Mouse (Mus musculus): ENCODE results near the gene Acsm2. TPM values are rescaled to one million over a fixed set of nuclear protein-coding genes. Genes with fewer than 3 reads are reported as not detected.
"Not testable (repeated sequence)": the region's sequence is repeated elsewhere in the genome, so short reads cannot be mapped to it uniquely, and the experiment has no call there.

Gene Acsm2
- polyA plus RNA-seq, 1 experiment from 2014 or later = 0.15 TPM

GRCm38 (mm10) chr7:119550471-119551222 lies 3.5 kb upstream of the Acsm2 start:
- Histone ChIP-seq H3K9ac (replicated peaks) (no peak overlapping the region), H3K4me2 (ENCODE audit: low read depth, low read length) (no peak overlapping the region), H3K27ac (ENCODE audit: low read depth) (no peak overlapping the region), H3K4me1 (ENCODE audit: insufficient read depth) (no peaks in the 10 kb centered on the region), H3K4me3 (ENCODE audit: low read depth, low read length) (no peak overlapping the region), H3K27me3 (ENCODE audit: insufficient read depth, low read length) (no peaks in the 10 kb centered on the region), H3K36me3 (replicated peaks; ENCODE audit: insufficient read depth, low read length) (no peaks in the 10 kb centered on the region), H3K9me3 (ENCODE audit: low read length) (no peaks in the 10 kb centered on the region)
- DNase-seq = no peak
- no peak for TF ChIP-seq CTCF (IDR thresholded peaks at IDR 0.05; ENCODE audit: low read depth)
- TF ChIP-seq EP300 (IDR thresholded peaks at IDR 0.05; ENCODE audit: low read depth) = no peak
- no peak for ATAC-seq
- WGBS (ENCODE audit: insufficient replicate concordance) = 55% methylated on average over 3 of the region's 3 CpGs

GRCm38 (mm10) chr7:119559789-119560451 lies 5.8 kb downstream of the Acsm2 start:
- no peak for TF ChIP-seq CTCF (IDR thresholded peaks at IDR 0.05; ENCODE audit: low read depth)
- TF ChIP-seq EP300 (IDR thresholded peaks at IDR 0.05; ENCODE audit: low read depth) = no peak
- Histone ChIP-seq H3K36me3 (replicated peaks; ENCODE audit: insufficient read depth, low read length) (no peaks in the 10 kb centered on the region), H3K4me1 (ENCODE audit: insufficient read depth) (peaks cover 5% of the 10 kb centered on the region; the same call in 1 of the 2 replicates), H3K27me3 (ENCODE audit: insufficient read depth, low read length) (no peaks in the 10 kb centered on the region), H3K27ac (ENCODE audit: low read depth) (0 out of 2 replicates have a peak overlapping the region, but pooled peaks have one; percentile 55), H3K9ac (replicated peaks) (no peak overlapping the region), H3K4me2 (ENCODE audit: low read depth, low read length) (no peak overlapping the region), H3K9me3 (ENCODE audit: low read length) (no peaks in the 10 kb centered on the region), H3K4me3 (ENCODE audit: low read depth, low read length) (no peak overlapping the region)
- ATAC-seq (peak; percentile 59; the same call in 1 of the 2 replicates), DNase-seq (peak; percentile 30)
- WGBS (ENCODE audit: insufficient replicate concordance) = 62% methylated on average over 3 of the region's 3 CpGs

GRCm38 (mm10) chr7:119560452-119560835 lies 6.3 kb downstream of the Acsm2 start:
- Histone ChIP-seq H3K4me1 (ENCODE audit: insufficient read depth) (peaks cover 5% of the 10 kb centered on the region; the same call in 1 of the 2 replicates), H3K4me3 (ENCODE audit: low read depth, low read length) (no peak overlapping the region), H3K36me3 (replicated peaks; ENCODE audit: insufficient read depth, low read length) (no peaks in the 10 kb centered on the region), H3K4me2 (ENCODE audit: low read depth, low read length) (no peak overlapping the region), H3K9ac (replicated peaks) (no peak overlapping the region), H3K9me3 (ENCODE audit: low read length) (no peaks in the 10 kb centered on the region), H3K27me3 (ENCODE audit: insufficient read depth, low read length) (no peaks in the 10 kb centered on the region), H3K27ac (ENCODE audit: low read depth) (no peak overlapping the region)
- DNase-seq (no peak), ATAC-seq (no peak)
- TF ChIP-seq CTCF (IDR thresholded peaks at IDR 0.05; ENCODE audit: low read depth) = no peak
- TF ChIP-seq EP300 (IDR thresholded peaks at IDR 0.05; ENCODE audit: low read depth) = no peak
- WGBS (ENCODE audit: insufficient replicate concordance) = 70% methylated on average over 3 of the region's 3 CpGs

GRCm38 (mm10) chr7:119561441-119561840 lies 7.3 kb downstream of the Acsm2 start:
- H3K9me3 ChIP-seq (ENCODE audit: low read length) = no peaks in the 10 kb centered on the region
- ATAC-seq (no peak), DNase-seq (no peak)
- no peak overlapping the region for H3K4me2 ChIP-seq (ENCODE audit: low read depth, low read length)
- H3K9ac ChIP-seq (replicated peaks) = no peak overlapping the region
- 49% methylated on average over 4 of the region's 4 CpGs for WGBS (ENCODE audit: insufficient replicate concordance)
- H3K36me3 ChIP-seq (replicated peaks; ENCODE audit: insufficient read depth, low read length) = no peaks in the 10 kb centered on the region
- H3K4me1 ChIP-seq (ENCODE audit: insufficient read depth) = peaks cover 5% of the 10 kb centered on the region; the same call in 1 of the 2 replicates
- no peak overlapping the region for H3K27ac ChIP-seq (ENCODE audit: low read depth)
- no peaks in the 10 kb centered on the region for H3K27me3 ChIP-seq (ENCODE audit: insufficient read depth, low read length)
- no peak overlapping the region for H3K4me3 ChIP-seq (ENCODE audit: low read depth, low read length)
- no peak for TF ChIP-seq EP300 (IDR thresholded peaks at IDR 0.05; ENCODE audit: low read depth)
- TF ChIP-seq CTCF (IDR thresholded peaks at IDR 0.05; ENCODE audit: low read depth) = no peak

- 88% methylated on average over 2 of the region's 2 CpGs for WGBS (ENCODE audit: insufficient replicate concordance)
- H3K9me3 ChIP-seq (ENCODE audit: low read length); H3K4me2 ChIP-seq (ENCODE audit: low read depth, low read length); H3K36me3 ChIP-seq (replicated peaks; ENCODE audit: insufficient read depth, low read length); H3K9ac ChIP-seq (replicated peaks); ATAC-seq; H3K27me3 ChIP-seq (ENCODE audit: insufficient read depth, low read length); DNase-seq; H3K27ac ChIP-seq (ENCODE audit: low read depth); H3K4me3 ChIP-seq (ENCODE audit: low read depth, low read length); H3K4me1 ChIP-seq (ENCODE audit: insufficient read depth): not testable (repeated sequence)
Measured at GRCm38 (mm10) chr7:119562476-119562875, 8.3 kb downstream of the Acsm2 start.

GRCm38 (mm10) chr7:119594530-119595107 lies 40.5 kb downstream of the Acsm2 start:
- H3K4me1 ChIP-seq (ENCODE audit: insufficient read depth) = no peaks in the 10 kb centered on the region
- 58% methylated on average over 3 of the region's 3 CpGs for WGBS (ENCODE audit: insufficient replicate concordance)
- H3K9me3 ChIP-seq (ENCODE audit: low read length) = no peaks in the 10 kb centered on the region
- no peak overlapping the region for H3K4me2 ChIP-seq (ENCODE audit: low read depth, low read length)
- TF ChIP-seq CTCF (IDR thresholded peaks at IDR 0.05; ENCODE audit: low read depth) = no peak
- H3K27me3 ChIP-seq (ENCODE audit: insufficient read depth, low read length) = no peaks in the 10 kb centered on the region
- no peaks in the 10 kb centered on the region for H3K36me3 ChIP-seq (replicated peaks; ENCODE audit: insufficient read depth, low read length)
- no peak overlapping the region for H3K9ac ChIP-seq (replicated peaks)
- no peak for ATAC-seq
- no peak overlapping the region for H3K27ac ChIP-seq (ENCODE audit: low read depth)
- no peak for DNase-seq
- no peak overlapping the region for H3K4me3 ChIP-seq (ENCODE audit: low read depth, low read length)

Measured in liver, postnatal 0 days (tissue).